Mouse (Mus musculus) left cerebral cortex, adult 2 months (tissue): ENCODE measurements around the gene Fam53b. TPM values are rescaled to one million over a fixed set of nuclear protein-coding genes. Genes with fewer than 3 reads are reported as not detected.
A peak's percentile ranks its signal among the peaks of the same experiment; 100 is the strongest.

ENCODE experiments used
- DNase-seq, 2 experiments: peaks; one replicate each; pipeline ENCODE4 v3.0.0; 2021 to 2022; ENCODE audit warnings: low spot score in 2 of 2, mixed read lengths in 1 of 2; ENCODE audit errors: extremely low spot score in 1 of 2
- H3K27ac ChIP-seq: fragments of 200-600 bp; 2 replicates; pipeline ENCODE4 v1.8.1; 2022
- H3K4me3 ChIP-seq: fragments of 200-600 bp; 2 replicates; pipeline ENCODE4 v1.8.1; 2022
- CTCF ChIP-seq: fragments of 200-600 bp; IDR thresholded peaks from 2 replicates; pipeline ENCODE4 v1.8.1; 2022; ENCODE audit warnings: antibody characterized with exemption, mild to moderate bottlenecking, moderate library complexity
- intact Hi-C: fragments of 180-260 bp; cut with DNase I; formaldehyde crosslinking; loops from one replicate; pipeline ENCODE4 v1.15.1; 2025
- long read RNA-seq, 2 experiments: library from polyadenylated mRNA; stranded (forward); transcript quantifications; one replicate each; pipeline ENCODE4 v2.0.0; 2021; ENCODE audit warnings: borderline mapping rate in 2 of 2
- total RNA-seq, 2 experiments: library from RNA; stranded (reverse); gene quantifications; 2 replicates each; pipeline ENCODE4 v1.2.3; 2021

Fam53b gene
- 10 to 100 TPM; 57.1 to 75.2 TPM for total RNA-seq
- long read RNA-seq, experiment 1, full-length matches to known transcripts: 6 of 27 reads
- long read RNA-seq, experiment 1, partial matches to known transcripts: 1 of 27 reads
- long read RNA-seq, experiment 1, other reads (novel, unspliced or antisense): 20 of 27 reads
- long read RNA-seq, experiment 2, full-length matches to known transcripts: 11 of 34 reads
- long read RNA-seq, experiment 2, partial matches to known transcripts: 4 of 34 reads
- long read RNA-seq, experiment 2, other reads (novel, unspliced or antisense): 19 of 34 reads

DNA sequence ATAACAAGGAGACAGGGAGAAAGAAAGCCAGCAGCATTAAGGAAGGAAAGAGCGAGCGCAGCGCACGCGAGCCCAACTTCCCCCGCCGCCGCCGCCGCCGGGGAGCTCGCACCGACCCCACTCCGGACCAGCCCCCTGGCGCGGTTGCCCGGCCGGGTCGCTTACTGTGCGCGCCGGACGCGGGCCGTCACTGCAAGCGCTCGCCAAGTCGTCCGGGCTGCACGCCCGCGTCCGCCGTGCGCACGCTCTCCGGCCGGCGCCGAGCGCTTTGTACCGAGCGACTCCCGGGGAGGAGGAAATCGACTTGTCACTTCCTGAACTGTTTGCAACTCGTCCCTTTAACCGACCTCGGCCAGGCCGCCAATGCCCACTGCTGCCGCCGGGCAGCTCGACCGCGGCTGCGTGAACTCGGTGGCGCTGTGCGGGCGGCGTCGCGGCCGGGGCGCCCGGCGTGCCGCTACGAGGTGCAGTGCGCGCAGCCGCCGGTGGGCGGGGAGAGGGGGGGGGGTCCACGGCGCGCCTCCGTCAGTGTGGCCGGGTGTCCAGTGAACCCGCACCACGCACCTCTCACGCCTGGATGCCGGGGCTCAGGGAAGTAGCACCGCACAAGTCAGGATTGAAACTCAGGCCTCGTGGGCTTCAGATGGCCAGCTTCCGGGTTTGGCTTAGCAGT lies at the start of gene Fam53b:
Gene Fam53b (minus strand): TSS at position 471 of the 673 bp plus-strand sequence.
- intact Hi-C loops: loop anchor here (2.0 to 5.0 kb wide), 4 partner anchors 39 to 309 kb away; partner anchors contain the start of genes Ctbp2, Eef1akmt2, Fgfr2 and Oat
- peak; percentile 44 for TF ChIP-seq CTCF
- peak; percentile 75 to 80 for DNase-seq

DNA sequence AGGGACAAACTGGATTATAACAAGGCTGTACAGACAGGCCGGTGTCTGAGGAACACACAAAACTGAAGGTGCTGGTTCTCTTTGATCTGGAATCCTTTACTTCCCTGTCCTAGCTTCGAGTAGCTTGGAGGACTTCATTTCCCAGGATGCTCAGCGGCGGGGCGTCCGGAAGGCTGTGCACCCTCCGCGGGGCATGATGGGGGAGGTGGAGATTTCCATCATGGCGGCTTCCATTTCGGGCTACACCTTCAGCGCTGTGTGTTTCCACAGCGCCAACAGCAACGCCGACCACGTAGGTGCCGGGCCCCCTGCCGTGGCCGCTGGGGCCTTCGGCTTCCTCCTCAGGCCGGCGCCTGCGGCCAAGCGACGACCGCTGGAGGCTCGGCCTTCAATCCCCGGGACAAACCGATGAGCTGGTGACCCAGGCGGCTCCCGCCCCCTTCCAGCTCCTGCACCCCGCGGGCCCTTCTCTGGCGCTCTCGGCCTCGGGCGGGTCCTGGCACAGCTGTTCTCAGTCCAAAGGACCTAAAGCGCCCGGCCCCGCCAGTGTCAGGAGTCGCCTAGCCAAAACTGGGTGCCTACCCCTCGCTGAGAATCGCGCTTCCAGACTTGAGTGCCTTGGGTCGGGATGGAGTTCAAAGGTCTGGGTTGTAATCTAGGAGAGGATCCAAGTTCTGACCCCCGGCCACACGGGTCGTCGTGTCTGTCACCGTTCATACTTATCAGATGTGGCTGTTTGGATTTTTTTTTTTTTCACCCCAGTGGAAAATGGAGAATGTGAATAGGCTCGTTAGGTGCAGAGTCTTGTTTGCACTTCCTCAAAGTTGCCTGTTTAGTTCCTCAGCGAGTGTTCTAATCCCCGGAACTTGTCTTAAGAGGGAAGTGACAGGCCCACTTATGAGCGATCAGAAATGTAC lies 45.6 kb upstream of the Fam53b start, which contains the start of gene Abraxas2:
Gene Abraxas2 (plus strand): TSS at position 184 of the 917 bp plus-strand sequence.
- intact Hi-C loops: loop anchor here (2.0 to 10.0 kb wide), 2 partner anchors 72 to 776 kb away; partner anchors contain the start of genes Edrf1 and Zranb1
- peak; percentile 90 for DNase-seq

More for the DNA sequence above, at the start of gene Fam53b:
- peak within 1 kb of the TSS; percentile 88 for H3K4me3 ChIP-seq
- H3K27ac ChIP-seq: peak within 1 kb of the TSS; percentile 90

DNA sequence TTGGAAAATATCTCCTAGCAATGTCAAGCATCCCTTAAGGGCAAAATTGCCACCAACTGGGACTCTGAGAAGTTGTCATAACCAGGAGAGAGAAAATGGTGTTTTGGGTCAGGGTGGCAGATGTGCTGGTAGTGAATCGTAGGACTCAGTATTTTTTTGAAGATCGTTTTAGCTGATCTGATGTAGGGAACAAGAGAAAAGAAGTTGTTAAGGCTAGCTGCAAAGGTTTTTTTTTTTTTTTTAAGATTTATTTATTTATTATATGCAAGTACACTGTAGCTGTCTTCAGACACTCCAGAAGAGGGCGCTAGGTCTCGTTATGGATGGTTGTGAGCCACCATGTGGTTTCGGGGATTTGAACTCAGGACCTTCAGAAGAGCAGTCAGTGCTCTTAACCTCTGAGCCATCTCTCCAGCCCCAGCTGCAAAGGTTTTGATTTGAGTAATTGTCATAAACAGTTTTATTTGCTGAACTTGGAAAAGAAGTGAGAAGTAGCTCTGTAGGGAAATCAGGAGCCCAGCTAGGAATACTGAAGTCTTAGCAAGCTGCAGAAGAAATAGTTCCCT lies 44.4 kb upstream of the Fam53b start:
- intact Hi-C loops: loop anchor here (2.0 to 10.0 kb wide), 2 partner anchors 73 to 777 kb away; partner anchors contain the start of genes Edrf1 and Zranb1
- Histone ChIP-seq H3K27ac (no peak overlapping the region), H3K4me3 (no peak overlapping the region)
- peak; percentile 19 for TF ChIP-seq CTCF
- no peak for DNase-seq

More for the DNA sequence above, 45.6 kb upstream of the Fam53b start, which contains the start of gene Abraxas2:
- no peak for TF ChIP-seq CTCF
- H3K4me3 ChIP-seq: peak within 1 kb of the TSS; percentile 77
- peak within 1 kb of the TSS; percentile 91 for H3K27ac ChIP-seq

DNA sequence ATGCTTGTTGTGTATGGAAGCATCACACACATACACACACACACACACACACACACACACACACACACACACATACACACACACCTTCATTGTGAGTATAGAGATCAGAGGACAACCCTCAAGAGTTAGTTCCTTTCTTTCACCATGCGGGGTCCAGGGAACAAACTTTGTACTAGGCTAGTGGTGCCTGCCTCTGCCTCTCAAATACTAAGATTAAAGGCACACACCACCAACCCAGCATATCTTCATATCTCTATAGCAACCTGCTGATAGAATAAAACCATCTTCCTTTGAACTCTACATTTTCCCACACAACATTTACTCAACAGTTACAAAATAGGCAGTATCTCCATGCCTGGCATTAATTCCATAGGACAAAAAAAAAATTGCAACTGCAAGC lies 42.4 kb upstream of the Fam53b start:
- DNase-seq: no peak
- no peak for TF ChIP-seq CTCF
- H3K4me3 ChIP-seq: no peak overlapping the region
- H3K27ac ChIP-seq: no peak overlapping the region
- intact Hi-C loops: loop anchor here (10.0 kb wide), 1 partner anchor 779 kb away; the partner anchor contains the start of gene Edrf1

DNA sequence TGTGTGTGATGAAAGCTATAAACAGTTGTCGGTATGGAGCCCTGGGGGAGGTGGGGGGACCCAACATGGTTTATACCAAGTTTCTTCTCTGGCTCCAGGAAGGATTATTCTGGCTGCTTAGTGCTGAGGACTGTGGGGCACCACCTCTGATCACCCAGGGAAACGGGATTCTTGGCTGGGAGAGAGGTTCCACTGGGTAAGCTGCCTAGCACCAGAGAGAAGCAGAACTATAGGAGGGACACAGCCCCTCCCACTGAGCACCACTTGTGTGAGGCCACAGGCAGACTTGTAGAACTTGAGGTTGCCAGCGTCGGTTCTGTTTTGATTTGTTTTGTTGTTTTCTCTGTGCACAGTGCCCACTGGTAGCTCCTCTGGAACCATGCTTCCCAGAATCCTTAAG lies 40.3 kb upstream of the Fam53b start:
- no peak for TF ChIP-seq CTCF
- intact Hi-C loops: loop anchor here (5.0 to 10.0 kb wide), 2 partner anchors 42 to 781 kb away; partner anchors contain the start of genes Edrf1 and Fam53b

DNA sequence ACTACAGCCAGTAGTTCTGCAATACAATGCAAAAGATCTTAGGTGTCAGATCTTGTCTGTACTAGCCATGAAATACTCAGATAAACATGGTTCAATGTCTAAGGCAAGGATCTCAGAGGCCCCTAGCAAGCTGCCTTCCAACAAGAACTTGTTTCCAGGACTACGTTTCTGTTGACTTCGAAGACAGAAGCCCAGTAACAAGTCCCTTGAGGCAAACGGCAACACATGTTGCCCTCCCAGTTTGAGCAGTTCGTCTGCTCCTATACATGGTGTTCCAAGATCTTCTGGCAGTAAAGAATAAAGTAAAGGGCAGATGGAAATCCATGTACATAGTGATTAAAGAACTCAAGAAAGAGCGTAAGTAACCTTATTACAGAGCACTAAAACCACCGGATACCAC lies 39.7 kb upstream of the Fam53b start:
- intact Hi-C loops: loop anchor here (5.0 to 10.0 kb wide), 2 partner anchors 41 to 781 kb away; partner anchors contain the start of genes Edrf1 and Fam53b
- no peak overlapping the region for H3K4me3 ChIP-seq
- no peak for TF ChIP-seq CTCF
- DNase-seq: no peak
- peak overlapping the region; percentile 8; the same call in 1 of the 2 replicates for H3K27ac ChIP-seq

More for the DNA sequence above, 40.3 kb upstream of the Fam53b start:
- DNase-seq: no peak
- no peak overlapping the region for H3K27ac ChIP-seq
- no peak overlapping the region for H3K4me3 ChIP-seq

DNA sequence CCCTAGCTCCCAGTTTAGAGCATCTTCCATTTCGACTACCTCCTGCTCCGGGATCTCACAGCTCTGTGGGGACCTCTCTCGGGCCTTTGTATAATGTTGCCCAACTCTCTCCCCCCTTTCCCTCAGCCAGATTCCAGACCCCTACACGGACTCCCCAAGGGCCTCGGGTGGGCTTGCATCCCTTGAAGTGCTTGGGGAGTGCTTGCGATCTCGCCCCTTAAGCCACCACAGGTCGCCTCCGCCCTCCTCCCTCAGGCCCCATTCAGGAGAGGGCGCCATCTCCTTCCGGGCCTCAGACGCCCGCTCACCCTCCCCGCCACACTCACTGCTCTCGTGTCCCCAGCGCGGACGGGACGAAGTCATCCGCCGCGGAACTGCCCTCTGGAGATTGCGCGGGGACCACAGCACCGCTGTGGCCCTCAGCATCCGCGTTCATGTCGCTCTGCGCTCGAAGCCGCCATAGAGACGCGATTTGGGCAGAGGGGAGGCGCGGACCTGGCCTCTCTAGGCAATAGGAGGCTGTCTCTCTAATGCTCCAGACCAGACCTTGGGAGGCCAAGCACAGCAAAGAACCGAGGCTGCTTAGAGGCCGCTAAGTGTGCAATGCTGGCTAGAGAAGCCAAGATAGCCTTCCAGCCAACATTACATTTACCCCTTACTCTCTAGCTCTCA lies 38.6 kb upstream of the Fam53b start, which contains the start of gene Eef1akmt2:
Gene Eef1akmt2 (minus strand): TSS at position 501 of the 672 bp plus-strand sequence.
- TF ChIP-seq CTCF: peak; percentile 17
- peak within 1 kb of the TSS; percentile 66 for H3K4me3 ChIP-seq
- H3K27ac ChIP-seq: peak within 1 kb of the TSS; percentile 98
- intact Hi-C loops: loop anchor here (1.0 to 10.0 kb wide), 3 partner anchors 40 to 782 kb away; partner anchors contain the start of genes Edrf1 and Fam53b
- peak; percentile 80 to 81 for DNase-seq

DNA sequence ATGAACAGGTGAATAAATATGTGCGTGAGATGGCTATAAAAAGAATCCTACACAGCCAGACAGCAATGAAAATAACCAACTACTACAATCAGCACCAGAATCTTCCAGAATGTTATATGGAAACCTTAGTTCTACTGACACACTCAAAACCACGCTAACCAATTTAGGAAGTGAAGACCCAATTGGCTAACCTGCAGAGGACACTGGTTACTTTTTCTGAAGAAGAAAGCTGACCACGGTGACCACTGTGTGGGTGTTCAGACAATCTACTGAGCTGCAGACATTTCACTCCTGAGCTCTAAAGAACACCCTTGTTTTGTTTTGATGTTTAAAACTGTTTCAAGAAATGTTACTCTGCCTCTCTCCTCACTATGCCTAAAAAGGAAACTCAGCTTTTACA lies 29.5 kb upstream of the Fam53b start:
- no peak for TF ChIP-seq CTCF
- Histone ChIP-seq H3K4me3 (no peak overlapping the region), H3K27ac (no peak overlapping the region)
- intact Hi-C loops: no loop called here
- DNase-seq: no peak

DNA sequence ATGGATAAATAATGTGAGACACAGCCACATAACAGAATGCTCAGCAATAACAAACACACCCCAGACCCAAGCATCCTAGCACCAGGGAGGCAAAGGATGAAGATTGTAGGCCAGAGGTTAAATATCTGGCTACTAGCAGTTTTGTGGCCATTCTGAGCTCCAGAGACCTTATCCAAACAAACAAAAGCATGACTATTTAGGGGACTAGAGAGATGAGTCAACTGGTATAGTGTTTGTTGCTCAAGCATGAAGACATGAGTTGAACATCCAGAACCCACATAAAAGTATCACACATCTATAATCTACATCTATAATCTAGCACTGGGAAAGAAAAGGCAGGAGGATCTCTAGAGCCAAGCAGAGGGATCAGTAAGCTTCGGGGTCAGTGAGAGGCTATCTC lies 28.8 kb upstream of the Fam53b start:
- no peak for DNase-seq
- Histone ChIP-seq H3K27ac (no peak overlapping the region), H3K4me3 (no peak overlapping the region)
- intact Hi-C loops: no loop called here
- TF ChIP-seq CTCF: no peak

DNA sequence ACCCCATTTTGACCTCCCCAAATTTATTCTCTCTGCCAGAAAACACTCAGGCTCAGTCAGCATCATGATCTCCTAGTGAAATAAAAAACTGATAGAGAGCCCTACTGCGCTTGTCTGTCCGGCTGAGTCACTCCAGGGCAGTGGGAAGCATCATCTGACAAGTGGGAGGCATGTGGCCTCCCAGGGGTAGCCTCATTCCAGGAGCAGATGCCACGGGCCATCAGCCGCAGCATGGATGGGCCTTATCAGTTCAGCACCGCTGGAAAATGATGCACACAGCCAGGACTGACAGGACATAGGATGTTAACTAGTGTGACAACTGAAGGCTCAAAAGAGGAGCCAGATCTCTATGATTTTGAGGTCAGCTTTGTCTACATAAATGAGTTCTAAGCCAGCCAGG lies 27.6 kb upstream of the Fam53b start:
- H3K4me3 ChIP-seq: no peak overlapping the region
- no peak for DNase-seq
- TF ChIP-seq CTCF: no peak
- no peak overlapping the region for H3K27ac ChIP-seq
- intact Hi-C loops: no loop called here
